Mouse (Mus musculus): Measurements from ENCODE around the gene Cnksr1. TPM values are rescaled to one million over a fixed set of nuclear protein-coding genes. Genes with fewer than 3 reads are reported as not detected.

Gene Cnksr1
- total RNA-seq, 2 experiments from 2014 or later: not detected

GRCm38 (mm10) chr4:134222793-134223600 lies 15.2 kb downstream of the Cnksr1 start:
- no peak for ATAC-seq (replicated peaks; ENCODE audit: low FRiP score, low TSS enrichment, poor library complexity, severe bottlenecking)

- no peak for ATAC-seq (replicated peaks; ENCODE audit: low FRiP score, low TSS enrichment, poor library complexity, severe bottlenecking)
Observed at GRCm38 (mm10) chr4:134206488-134207053, 31.6 kb downstream of the Cnksr1 start.

- ATAC-seq (replicated peaks; ENCODE audit: low FRiP score, low TSS enrichment, poor library complexity, severe bottlenecking): no peak
Observed at GRCm38 (mm10) chr4:134203340-134203896, 34.8 kb downstream of the Cnksr1 start.

GRCm38 (mm10) chr4:134202904-134203303 lies 35.3 kb downstream of the Cnksr1 start, which contains the start of gene Gm7534:
Gene Gm7534, minus strand, starts transcription at chr4:134203004.
- ATAC-seq (replicated peaks; ENCODE audit: low FRiP score, low TSS enrichment, poor library complexity, severe bottlenecking): no peak

- no peak for ATAC-seq (replicated peaks; ENCODE audit: low FRiP score, low TSS enrichment, poor library complexity, severe bottlenecking)
Observed at GRCm38 (mm10) chr4:134199371-134199770, 38.8 kb downstream of the Cnksr1 start.

GRCm38 (mm10) chr4:134186268-134186667 lies 51.9 kb downstream of the Cnksr1 start:
- no peak for ATAC-seq (replicated peaks; ENCODE audit: low FRiP score, low TSS enrichment, poor library complexity, severe bottlenecking)

GRCm38 (mm10) chr4:134185569-134185968 lies 52.6 kb downstream of the Cnksr1 start:
- ATAC-seq (replicated peaks; ENCODE audit: low FRiP score, low TSS enrichment, poor library complexity, severe bottlenecking): no peak

GRCm38 (mm10) chr4:134183711-134184110 lies 54.5 kb downstream of the Cnksr1 start:
- ATAC-seq (replicated peaks; ENCODE audit: low FRiP score, low TSS enrichment, poor library complexity, severe bottlenecking): no peak

GRCm38 (mm10) chr4:134181825-134182224 lies 56.4 kb downstream of the Cnksr1 start:
- peak; percentile 69 for ATAC-seq (replicated peaks; ENCODE audit: low FRiP score, low TSS enrichment, poor library complexity, severe bottlenecking)

GRCm38 (mm10) chr4:134181112-134181511 lies 57.1 kb downstream of the Cnksr1 start:
- peak; percentile 90 for ATAC-seq (replicated peaks; ENCODE audit: low FRiP score, low TSS enrichment, poor library complexity, severe bottlenecking)

Other genes with a start within 250 kb of the Cnksr1 start
- gene Dhdds, start 237.5 kb downstream of the Cnksr1 start, total RNA-seq (2014; fragmentation: Nextera tagmentation): 27.0 and 34.0 TPM in 2 replicates
- gene Dhdds, start 237.5 kb downstream of the Cnksr1 start, total RNA-seq (2017): 10.6 and 26.2 TPM in 2 replicates
- gene Lin28a, start 219.6 kb downstream of the Cnksr1 start, total RNA-seq (2014; fragmentation: Nextera tagmentation): not detected in 2 replicates
- gene Lin28a, start 219.6 kb downstream of the Cnksr1 start, total RNA-seq (2017): 0.23 TPM in 1 of 2 replicates, not detected in the other
- gene Zfp683, start 184.6 kb downstream of the Cnksr1 start, total RNA-seq (2014; fragmentation: Nextera tagmentation): not detected in 2 replicates
- gene Zfp683, start 184.6 kb downstream of the Cnksr1 start, total RNA-seq (2017): not detected in 2 replicates
- 0.55 TPM in 1 of 2 replicates, not detected in the other for gene Crybg2, start 177.6 kb downstream of the Cnksr1 start, total RNA-seq (2014; fragmentation: Nextera tagmentation)
- gene Crybg2, start 177.6 kb downstream of the Cnksr1 start, total RNA-seq (2017): 0.09 TPM in 1 of 2 replicates, not detected in the other
- 34.9 and 43.4 TPM in 2 replicates for gene Cd52, start 143.3 kb downstream of the Cnksr1 start, total RNA-seq (2014; fragmentation: Nextera tagmentation)
- 36.8 and 45.6 TPM in 2 replicates for gene Cd52, start 143.3 kb downstream of the Cnksr1 start, total RNA-seq (2017)
- 17.9 and 21.8 TPM in 2 replicates for gene Ubxn11, start 135.8 kb downstream of the Cnksr1 start, total RNA-seq (2014; fragmentation: Nextera tagmentation)
- 5.2 and 7.7 TPM in 2 replicates for gene Ubxn11, start 135.8 kb downstream of the Cnksr1 start, total RNA-seq (2017)
- gene Sh3bgrl3, start 109.6 kb downstream of the Cnksr1 start, total RNA-seq (2014; fragmentation: Nextera tagmentation): 87.3 and 101 TPM in 2 replicates
- 34.2 and 55.1 TPM in 2 replicates for gene Sh3bgrl3, start 109.6 kb downstream of the Cnksr1 start, total RNA-seq (2017)
- gene Cep85, start 51.3 kb downstream of the Cnksr1 start, total RNA-seq (2014; fragmentation: Nextera tagmentation): 30.7 and 51.5 TPM in 2 replicates
- gene Cep85, start 51.3 kb downstream of the Cnksr1 start, total RNA-seq (2017): 31.5 and 34.9 TPM in 2 replicates
- not detected in 2 replicates for gene Gm7534, start 35.4 kb downstream of the Cnksr1 start, total RNA-seq (2014; fragmentation: Nextera tagmentation)
- gene Gm7534, start 35.4 kb downstream of the Cnksr1 start, total RNA-seq (2017): not detected in 2 replicates
- gene Catsper4, start 11.0 kb downstream of the Cnksr1 start, total RNA-seq (2014; fragmentation: Nextera tagmentation): not detected in 2 replicates
- not detected in 2 replicates for gene Catsper4, start 11.0 kb downstream of the Cnksr1 start, total RNA-seq (2017)
- gene E130218I03Rik, start 5.3 kb upstream of the Cnksr1 start, total RNA-seq (2014; fragmentation: Nextera tagmentation): not detected in 2 replicates
- gene E130218I03Rik, start 5.3 kb upstream of the Cnksr1 start, total RNA-seq (2017): not detected in 2 replicates
- 18.2 and 20.3 TPM in 2 replicates for gene Zfp593, start 7.2 kb upstream of the Cnksr1 start, total RNA-seq (2014; fragmentation: Nextera tagmentation)
- gene Zfp593, start 7.2 kb upstream of the Cnksr1 start, total RNA-seq (2017): 14.9 and 15.2 TPM in 2 replicates
- not detected in 2 replicates for gene Gm30191, start 8.5 kb upstream of the Cnksr1 start, total RNA-seq (2014; fragmentation: Nextera tagmentation)
- not detected in 2 replicates for gene Gm30191, start 8.5 kb upstream of the Cnksr1 start, total RNA-seq (2017)
- gene Grrp1, start 15.7 kb upstream of the Cnksr1 start, total RNA-seq (2014; fragmentation: Nextera tagmentation): not detected in 2 replicates
- 0.52 TPM in 1 of 2 replicates, not detected in the other for gene Grrp1, start 15.7 kb upstream of the Cnksr1 start, total RNA-seq (2017)
- 12.1 and 25.9 TPM in 2 replicates for gene Pdik1l, start 49.5 kb upstream of the Cnksr1 start, total RNA-seq (2014; fragmentation: Nextera tagmentation)
- gene Pdik1l, start 49.5 kb upstream of the Cnksr1 start, total RNA-seq (2017): 26.8 and 33.9 TPM in 2 replicates
- not detected in 2 replicates for gene Trim63, start 76.7 kb upstream of the Cnksr1 start, total RNA-seq (2014; fragmentation: Nextera tagmentation)
- gene Trim63, start 76.7 kb upstream of the Cnksr1 start, total RNA-seq (2017): not detected in 2 replicates
- not detected in 2 replicates for gene Slc30a2, start 104.8 kb upstream of the Cnksr1 start, total RNA-seq (2014; fragmentation: Nextera tagmentation)
- not detected in 2 replicates for gene Slc30a2, start 104.8 kb upstream of the Cnksr1 start, total RNA-seq (2017)
- not detected in 2 replicates for gene Extl1, start 145.5 kb upstream of the Cnksr1 start, total RNA-seq (2014; fragmentation: Nextera tagmentation)
- not detected in 2 replicates for gene Extl1, start 145.5 kb upstream of the Cnksr1 start, total RNA-seq (2017)
- 27.7 and 41.0 TPM in 2 replicates for gene Pafah2, start 157.9 kb upstream of the Cnksr1 start, total RNA-seq (2014; fragmentation: Nextera tagmentation)
- 18.2 and 24.1 TPM in 2 replicates for gene Pafah2, start 157.9 kb upstream of the Cnksr1 start, total RNA-seq (2017)
- 600 and 836 TPM in 2 replicates for gene Stmn1, start 229.9 kb upstream of the Cnksr1 start, total RNA-seq (2014; fragmentation: Nextera tagmentation)
- gene Stmn1, start 229.9 kb upstream of the Cnksr1 start, total RNA-seq (2017): 1,250 and 1,264 TPM in 2 replicates

Data from megakaryocyte-erythroid progenitor cell, adult 5-6 weeks (primary cell).